Mouse (Mus musculus) heart, embryonic 16.5 days (tissue): ENCODE results near the gene Ddx41. TPM values are rescaled to one million over a fixed set of nuclear protein-coding genes. Genes with fewer than 3 reads are reported as not detected.
A peak's percentile ranks its signal among the peaks of the same experiment; 100 is the strongest.

Experiments
- ATAC-seq: fragments of 200-750 bp; cut with Nextera tagmentation; replicated peaks from 2 replicates; pipeline ENCODE4 v1.8.0; 2017; ENCODE audit warnings: moderate number of reproducible peaks; ENCODE audit not compliant: insufficient read depth, low FRiP score; ENCODE audit errors: extremely low read depth
- H3K27ac ChIP-seq: fragments of 300-500 bp; sonication (generic); 2 replicates; pipeline ENCODE4 v1.5.1; 2014; ENCODE audit warnings: mild to moderate bottlenecking, low read length, control low read depth, moderate library complexity
- H3K27me3 ChIP-seq: fragments of 300-500 bp; sonication (generic); 2 replicates; pipeline ENCODE4 v1.6.1; 2014; ENCODE audit warnings: low read length, mixed read lengths; ENCODE audit not compliant: control insufficient read depth, insufficient read depth
- H3K36me3 ChIP-seq: fragments of 300-500 bp; sonication (generic); 2 replicates; pipeline ENCODE4 v1.6.1; 2014; ENCODE audit not compliant: control insufficient read depth, insufficient read depth
- H3K4me1 ChIP-seq: fragments of 300-500 bp; sonication (generic); 2 replicates; pipeline ENCODE4 v1.6.1; 2014; ENCODE audit warnings: low read length, mixed read lengths; ENCODE audit not compliant: control insufficient read depth, insufficient read depth
- H3K4me2 ChIP-seq: fragments of 300-500 bp; sonication (generic); 2 replicates; pipeline ENCODE4 v1.6.1; 2014; ENCODE audit warnings: low read depth, mild to moderate bottlenecking, control low read depth, low read length
- H3K4me3 ChIP-seq: fragments of 300-500 bp; sonication (generic); 2 replicates; pipeline ENCODE4 v1.5.1; 2014; ENCODE audit warnings: mild to moderate bottlenecking, control low read depth, low read length
- H3K9ac ChIP-seq: fragments of 300-500 bp; sonication (generic); 2 replicates; pipeline ENCODE4 v1.6.1; 2014; ENCODE audit warnings: low read length, control low read depth
- H3K9me3 ChIP-seq: fragments of 300-500 bp; sonication (generic); replicated peaks from 2 replicates; pipeline ENCODE4 v1.6.1; 2016; ENCODE audit warnings: low read length; ENCODE audit not compliant: control insufficient read depth
- WGBS: fragments of 180-500 bp; shearing (Covaris S2); extraction: QIAGEN DNeasy Blood & Tissue Kit; methylation state at CpG from one replicate; pipeline ENCODE4 v1.1.7; 2014; 5-methylcytosine and 5-hydroxymethylcytosine counted together
- polyA plus RNA-seq: library from polyadenylated mRNA; unstranded; fragments of >200 nt; fragmentation: Nextera tagmentation; extraction: Ambion mirVana; gene quantifications from 2 replicates; pipeline ENCODE4 v1.2.1, GENCODE M21; 2015

Gene Ddx41
- polyA plus RNA-seq, 1 experiment from 2014 or later = 32.1 TPM

GRCm38 (mm10) chr13:55513828-55514227 is 22.6 kb downstream of the Ddx41 start:
- Histone ChIP-seq H3K4me1 (peaks cover 34% of the 10 kb centered on the region), H3K36me3 (peaks cover 10% of the 10 kb centered on the region), H3K9me3 (no peaks in the 10 kb centered on the region), H3K9ac (peak overlapping the region; percentile 90), H3K4me2 (peak overlapping the region; percentile 84), H3K27ac (no peak overlapping the region), H3K4me3 (peak overlapping the region; percentile 82), H3K27me3 (peaks cover 15% of the 10 kb centered on the region)
- WGBS = 36% methylated on average over 9 of the region's 9 CpGs
- ATAC-seq = no peak

- peaks cover 16% of the 10 kb centered on the region for H3K36me3 ChIP-seq
- H3K9me3 ChIP-seq = no peaks in the 10 kb centered on the region
- H3K4me2 ChIP-seq = peak within 1 kb of the TSS; percentile 84
- H3K9ac ChIP-seq = peak within 1 kb of the TSS; percentile 90
- peaks cover 15% of the 10 kb centered on the region for H3K27me3 ChIP-seq
- H3K4me3 ChIP-seq = peak within 1 kb of the TSS; percentile 82
- under 1% methylated on average over 55 of the region's 55 CpGs for WGBS
- peak within 1 kb of the TSS; percentile 94 for H3K27ac ChIP-seq
- peaks cover 34% of the 10 kb centered on the region for H3K4me1 ChIP-seq
- peak; percentile 50 for ATAC-seq
Measured at GRCm38 (mm10) chr13:55513111-55513748, 23.2 kb downstream of the Ddx41 start, which contains the start of gene Pdlim7. TSS of gene Pdlim7 (minus strand) at chr13:55513676.

GRCm38 (mm10) chr13:55512379-55513031 is 24.0 kb downstream of the Ddx41 start:
- peak overlapping the region; percentile 94 for H3K27ac ChIP-seq
- H3K4me2 ChIP-seq = peak overlapping the region; percentile 84
- ATAC-seq = peak; percentile 56
- no peaks in the 10 kb centered on the region for H3K9me3 ChIP-seq
- H3K27me3 ChIP-seq = peaks cover 12% of the 10 kb centered on the region
- H3K9ac ChIP-seq = peak overlapping the region; percentile 90
- peaks cover 34% of the 10 kb centered on the region for H3K4me1 ChIP-seq
- 2% methylated on average over 25 of the region's 25 CpGs for WGBS
- H3K4me3 ChIP-seq = peak overlapping the region; percentile 82
- peaks cover 21% of the 10 kb centered on the region for H3K36me3 ChIP-seq

GRCm38 (mm10) chr13:55511492-55511861 is 25.0 kb downstream of the Ddx41 start:
- peaks cover 12% of the 10 kb centered on the region for H3K27me3 ChIP-seq
- peak overlapping the region; percentile 94 for H3K27ac ChIP-seq
- peak overlapping the region; percentile 90 for H3K9ac ChIP-seq
- 21% methylated on average over 5 of the region's 5 CpGs for WGBS
- peak; percentile 1; the same call in 1 of the 2 replicates for ATAC-seq
- peaks cover 31% of the 10 kb centered on the region for H3K36me3 ChIP-seq
- H3K4me3 ChIP-seq = peak overlapping the region; percentile 82
- H3K4me2 ChIP-seq = peak overlapping the region; percentile 84
- no peaks in the 10 kb centered on the region for H3K9me3 ChIP-seq
- peaks cover 34% of the 10 kb centered on the region for H3K4me1 ChIP-seq

- H3K36me3 ChIP-seq = peaks cover 35% of the 10 kb centered on the region
- peak overlapping the region; percentile 82 for H3K4me3 ChIP-seq
- no peaks in the 10 kb centered on the region for H3K9me3 ChIP-seq
- peak overlapping the region; percentile 90 for H3K9ac ChIP-seq
- peaks cover 34% of the 10 kb centered on the region for H3K4me1 ChIP-seq
- H3K4me2 ChIP-seq = peak overlapping the region; percentile 84
- peak overlapping the region; percentile 94 for H3K27ac ChIP-seq
- 5% methylated on average over 6 of the region's 6 CpGs for WGBS
- peaks cover 10% of the 10 kb centered on the region for H3K27me3 ChIP-seq
- ATAC-seq = peak; percentile 78
Measured at GRCm38 (mm10) chr13:55510668-55511491, 25.6 kb downstream of the Ddx41 start.

GRCm38 (mm10) chr13:55510332-55510667 is 26.2 kb downstream of the Ddx41 start:
- Histone ChIP-seq H3K9me3 (no peaks in the 10 kb centered on the region), H3K4me2 (peak overlapping the region; percentile 84), H3K27me3 (peaks cover 8% of the 10 kb centered on the region), H3K4me3 (peak overlapping the region; percentile 3; the same call in 1 of the 2 replicates), H3K9ac (peak overlapping the region; percentile 21; the same call in 1 of the 2 replicates), H3K27ac (peak overlapping the region; percentile 94), H3K4me1 (peaks cover 34% of the 10 kb centered on the region), H3K36me3 (peaks cover 39% of the 10 kb centered on the region)
- 35% methylated on average over 3 of the region's 3 CpGs for WGBS
- ATAC-seq = no peak

- no peak overlapping the region for H3K9ac ChIP-seq
- 0 out of 2 replicates have a peak, but pooled peaks cover 2% of the 10 kb centered on the region for H3K27me3 ChIP-seq
- H3K4me3 ChIP-seq = no peak overlapping the region
- H3K9me3 ChIP-seq = no peaks in the 10 kb centered on the region
- 89% methylated on average over 10 of the region's 10 CpGs for WGBS
- peaks cover 34% of the 10 kb centered on the region for H3K4me1 ChIP-seq
- H3K36me3 ChIP-seq = peaks cover 50% of the 10 kb centered on the region
- ATAC-seq = no peak
- no peak overlapping the region for H3K4me2 ChIP-seq
- H3K27ac ChIP-seq = no peak overlapping the region
Measured at GRCm38 (mm10) chr13:55508531-55508930, 27.9 kb downstream of the Ddx41 start.

GRCm38 (mm10) chr13:55507877-55508276 is 28.6 kb downstream of the Ddx41 start:
- Histone ChIP-seq H3K36me3 (peaks cover 57% of the 10 kb centered on the region), H3K27ac (no peak overlapping the region), H3K4me3 (no peak overlapping the region), H3K27me3 (0 out of 2 replicates have a peak, but pooled peaks cover 2% of the 10 kb centered on the region), H3K4me2 (no peak overlapping the region), H3K9ac (no peak overlapping the region), H3K4me1 (peaks cover 34% of the 10 kb centered on the region), H3K9me3 (no peaks in the 10 kb centered on the region)
- WGBS = 72% methylated on average over 11 of the region's 11 CpGs
- no peak for ATAC-seq
